Mouse (Mus musculus) mouse embryonic stem cell (cell line): ENCODE data around the gene Pold2.

Experiments used
- in situ Hi-C, 2 experiments: fragments of 300-500 bp; cut with MboI; formaldehyde crosslinking; loops; 1 replicate in 1 of 2; 3 replicates in 1 of 2; pipeline ENCODE4 v1.14.3; 2019 to 2020; ENCODE audit warnings: low sequenced_read_pairs in 2 of 2, low pct_unique_long_range_greater_than_20kb in 1 of 2, mixed read lengths in 1 of 2; ENCODE audit not compliant: unreplicated experiment in 1 of 2

The Pold2 gene

GRCm38 (mm10) chr11:5867196-5867595, 10.9 kb downstream of the Pold2 start:
- in situ Hi-C loops: no loop called here

- in situ Hi-C loops: no loop called here
These were observed 15.5 kb downstream of the Pold2 start for GRCm38 (mm10) chr11:5862394-5863105.

- in situ Hi-C loops: no loop called here
These were observed 16.3 kb downstream of the Pold2 start, which contains the start of gene Aebp1 for GRCm38 (mm10) chr11:5861678-5862393. Gene Aebp1 (plus strand): TSS chr11:5861947.

DNA sequence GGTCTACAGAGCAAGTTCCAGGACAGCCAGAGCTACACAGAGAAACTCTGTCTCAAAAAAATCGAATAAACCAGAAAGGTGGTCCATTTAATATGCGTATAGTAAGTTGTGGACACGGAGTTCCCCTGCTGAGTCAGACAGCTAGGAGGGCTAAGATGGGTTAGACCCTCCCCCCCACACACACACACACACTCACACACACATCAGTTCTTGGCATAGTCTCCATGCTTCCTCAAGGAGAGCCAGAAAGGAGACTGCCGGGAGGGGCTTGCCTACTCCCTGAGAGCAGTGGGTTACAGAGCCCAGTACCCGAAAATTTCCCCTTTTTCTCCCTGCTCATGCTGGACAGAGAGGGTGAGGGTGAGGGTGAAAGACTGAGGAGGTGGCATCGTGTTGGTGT, 17.5 kb downstream of the Pold2 start:
- in situ Hi-C loops: no loop called here

GRCm38 (mm10) chr11:5859883-5860550, 18.1 kb downstream of the Pold2 start:
- in situ Hi-C loops: no loop called here

DNA sequence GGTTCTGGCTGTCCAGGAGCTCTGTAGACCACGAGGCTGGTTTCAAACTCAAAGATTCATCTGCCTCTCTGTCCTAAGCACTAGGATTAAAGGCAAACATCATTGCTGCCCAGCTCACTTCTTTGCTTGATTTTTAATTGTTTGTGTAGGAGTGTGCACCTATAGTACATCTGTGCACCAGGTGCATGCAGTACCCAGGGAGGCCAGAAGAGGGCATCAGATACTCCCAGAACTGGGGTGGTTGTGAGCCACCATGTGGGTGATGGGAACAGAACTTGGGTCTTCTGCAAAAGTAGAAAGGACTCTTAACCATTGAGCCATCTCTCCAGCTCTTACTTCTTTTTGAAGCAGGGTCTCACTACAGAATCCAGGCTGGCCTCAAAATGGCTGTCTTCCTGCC, 19.4 kb downstream of the Pold2 start:
- in situ Hi-C loops: no loop called here

GRCm38 (mm10) chr11:5856479-5857130, 21.5 kb downstream of the Pold2 start:
- in situ Hi-C loops: no loop called here

GRCm38 (mm10) chr11:5855902-5856301, 22.2 kb downstream of the Pold2 start:
- in situ Hi-C loops: no loop called here

DNA sequence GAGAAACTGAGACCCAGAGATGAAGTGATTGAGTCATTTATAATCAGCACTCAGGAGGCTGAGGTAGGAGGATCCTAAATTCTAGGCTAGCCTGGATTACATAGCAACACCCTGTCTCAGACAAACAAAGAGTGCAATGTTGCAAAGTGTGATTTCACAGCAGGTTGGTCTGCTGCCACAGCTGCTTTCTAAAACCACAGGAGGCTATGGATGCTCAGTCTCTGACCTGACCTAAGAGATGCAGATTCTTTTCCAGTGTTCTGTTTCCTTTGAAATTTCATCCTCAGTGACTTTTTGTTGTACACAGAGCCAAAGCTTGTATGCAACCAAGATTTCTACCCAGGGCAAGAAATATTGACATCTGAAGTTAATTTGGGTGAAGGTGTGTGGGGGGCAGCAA, 22.6 kb downstream of the Pold2 start:
- in situ Hi-C loops: no loop called here

- in situ Hi-C loops: no loop called here
These were observed 25.8 kb downstream of the Pold2 start for GRCm38 (mm10) chr11:5852314-5852713.

- in situ Hi-C loops: no loop called here
These were observed 26.9 kb downstream of the Pold2 start for GRCm38 (mm10) chr11:5851021-5851736.

DNA sequence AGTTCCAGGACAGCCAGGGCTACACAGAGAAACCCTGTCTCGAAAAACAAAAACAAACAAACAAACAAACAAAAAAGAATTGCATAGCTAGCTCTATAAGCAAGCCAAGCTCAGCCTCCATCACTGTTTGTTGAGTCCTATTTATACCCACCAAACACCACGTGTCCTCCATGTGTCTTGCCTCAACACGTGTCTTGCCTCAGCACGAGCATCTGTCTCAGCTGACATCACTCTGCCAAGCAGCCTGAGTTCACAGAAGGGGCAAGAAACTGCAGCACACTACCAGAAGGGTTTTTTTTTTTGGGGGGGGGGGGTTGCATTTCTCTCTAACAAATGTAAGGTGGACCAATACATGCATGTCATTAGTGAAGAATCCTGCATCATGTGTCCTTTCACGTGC, 27.6 kb downstream of the Pold2 start:
- in situ Hi-C loops: no loop called here

DNA sequence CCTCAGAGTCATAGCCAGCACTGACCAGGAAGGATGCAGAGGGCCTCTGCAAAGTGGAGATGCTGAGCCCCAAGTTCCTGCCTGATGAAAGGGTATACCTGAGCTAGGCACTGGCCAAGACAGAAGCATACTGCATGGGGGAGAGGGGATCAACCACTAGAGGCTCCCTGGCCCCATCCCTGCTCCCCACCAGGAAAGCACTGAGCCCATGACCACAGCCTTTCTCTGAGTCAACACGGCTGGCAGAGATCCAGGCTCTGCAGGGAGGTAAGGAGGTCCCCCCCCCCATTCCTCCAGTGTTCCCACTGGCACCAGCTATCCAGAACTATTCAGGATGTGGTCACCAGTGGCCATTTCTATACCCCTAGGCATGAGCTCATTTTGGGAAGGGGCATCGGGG, 28.8 kb downstream of the Pold2 start:
- in situ Hi-C loops: no loop called here

DNA sequence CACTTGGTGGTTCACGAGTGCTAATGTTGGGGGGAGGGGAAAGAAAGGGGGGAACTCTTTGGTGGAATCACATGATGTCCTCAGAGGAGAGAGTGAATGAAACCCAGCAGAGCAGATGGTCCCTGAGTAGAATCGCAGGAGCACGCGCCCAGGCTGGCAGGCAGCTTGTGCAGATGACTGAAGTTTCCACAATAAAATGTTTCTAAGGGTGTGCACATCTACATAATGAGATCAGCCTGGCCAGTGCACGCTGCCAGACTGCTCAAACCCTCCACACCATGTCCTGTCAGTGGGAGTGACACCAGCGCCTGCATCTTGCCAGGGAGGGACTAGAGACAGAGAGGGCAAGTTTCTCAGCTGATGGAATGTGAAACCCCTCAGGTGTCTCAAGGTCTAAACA, 29.4 kb downstream of the Pold2 start:
- in situ Hi-C loops: no loop called here

- in situ Hi-C loops: no loop called here
These were observed 31.3 kb downstream of the Pold2 start for GRCm38 (mm10) chr11:5846639-5847345.

- in situ Hi-C loops: no loop called here
These were observed 35.0 kb downstream of the Pold2 start for GRCm38 (mm10) chr11:5843131-5843530.

GRCm38 (mm10) chr11:5841751-5842150, 36.3 kb downstream of the Pold2 start:
- in situ Hi-C loops: no loop called here

- in situ Hi-C loops: no loop called here
These were observed 37.7 kb downstream of the Pold2 start for GRCm38 (mm10) chr11:5840346-5840745.
